Mouse (Mus musculus) liver, adult 2 months (tissue): ENCODE results near the gene Pptc7.
"Not testable (repeated sequence)": the region's sequence is repeated elsewhere in the genome, so short reads cannot be mapped to it uniquely, and the experiment has no call there.

Experiments
- CTCF ChIP-seq: fragments of 200-500 bp; IDR thresholded peaks from 2 replicates; pipeline ENCODE4 v1.5.1; 2011; ENCODE audit warnings: low read depth, low read length, control low read depth
- POLR2A ChIP-seq: fragments of 200-500 bp; IDR thresholded peaks from 2 replicates; pipeline ENCODE4 v1.6.1; 2011; ENCODE audit warnings: low read length, control low read depth; ENCODE audit not compliant: insufficient read depth; ENCODE audit errors: extremely low read depth

DNA sequence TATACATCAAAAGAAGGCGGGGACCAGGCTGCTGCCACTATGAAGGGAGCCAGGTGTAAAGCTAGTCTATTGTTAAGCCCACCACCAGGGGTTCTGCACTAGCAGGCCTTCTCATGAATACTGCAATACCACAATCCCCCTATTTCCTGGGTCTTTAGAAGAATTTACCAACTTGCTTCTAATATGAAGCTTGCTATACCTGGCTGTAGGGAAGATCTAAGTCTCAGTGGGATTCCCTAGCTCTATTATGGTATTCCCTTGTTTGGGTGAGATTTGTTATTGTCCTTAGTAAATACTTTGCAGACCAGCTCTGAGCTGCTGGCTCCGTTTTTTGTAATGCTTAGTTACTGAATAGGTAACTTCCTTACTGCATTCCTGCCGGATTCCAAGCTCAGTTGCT lies 34.8 kb downstream of the Pptc7 start:
- TF ChIP-seq CTCF, POLR2A: not testable (repeated sequence)
